Mouse (Mus musculus) skeletal muscle tissue, adult 2 months (tissue): ENCODE data around the gene Lst1.
"Not testable (repeated sequence)": the region's sequence is repeated elsewhere in the genome, so short reads cannot be mapped to it uniquely, and the experiment has no call there.

Source experiments
- DNase-seq: peaks from one replicate; pipeline ENCODE4 v3.0.0-alpha.2; 2012; ENCODE audit warnings: low read depth, low spot score

Gene Lst1

DNA sequence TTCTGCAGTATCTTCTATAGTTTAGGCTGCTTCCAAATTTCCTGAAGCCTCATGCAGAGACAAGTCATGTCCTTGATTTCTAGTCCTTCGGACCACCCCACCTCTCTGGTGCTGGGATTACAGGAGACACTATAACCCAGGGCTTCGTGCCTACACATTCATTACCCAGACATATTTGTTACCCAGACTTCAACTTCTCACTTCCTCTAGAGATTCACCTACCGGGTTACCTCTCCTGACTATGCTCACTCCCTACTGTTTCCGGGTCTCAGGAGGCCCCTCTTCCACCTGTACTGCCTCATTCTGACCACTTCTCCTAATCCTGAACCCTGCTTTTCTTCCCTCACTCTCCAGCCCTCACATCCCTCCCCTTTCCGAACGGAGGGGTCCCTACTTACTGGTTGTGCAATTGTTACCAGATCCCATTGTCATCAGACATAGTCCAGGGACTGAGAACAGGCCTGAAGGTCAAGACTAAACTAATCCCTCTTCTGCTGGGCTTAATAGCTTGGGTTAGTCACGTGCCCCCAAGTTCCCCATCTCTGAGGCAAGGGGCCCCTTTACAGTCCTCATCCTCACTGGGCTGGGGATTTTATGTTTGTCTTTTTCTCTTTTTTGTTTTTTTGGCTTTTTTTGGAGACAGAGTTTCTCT lies at the start of gene Lst1:
Gene Lst1 (minus strand): TSS at position 481 of the 652 bp plus-strand sequence.
- no peak for DNase-seq

DNA sequence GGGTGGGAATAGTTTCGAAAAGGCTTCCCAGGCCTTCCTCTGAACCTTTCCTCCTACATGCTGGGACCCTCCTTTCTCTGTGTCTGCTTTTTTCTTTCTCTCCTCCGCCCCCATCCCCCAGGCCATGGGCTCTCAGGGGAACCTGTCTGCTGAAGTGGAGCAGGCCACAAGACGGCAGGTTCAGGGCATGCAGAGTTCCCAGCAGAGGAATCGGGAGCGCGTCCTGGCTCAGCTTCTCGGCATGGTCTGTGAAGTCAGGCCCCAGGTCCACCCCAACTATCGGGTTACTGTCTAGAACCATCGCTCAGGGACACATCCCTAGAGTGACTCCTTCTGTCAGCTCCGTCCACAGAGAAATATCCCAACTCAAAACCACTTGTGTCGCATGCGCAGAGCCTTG lies 49.3 kb upstream of the Lst1 start:
- DNase-seq: no peak

- no peak for DNase-seq
These were observed 48.8 kb upstream of the Lst1 start for GRCm38 (mm10) chr17:35236996-35237395.

DNA sequence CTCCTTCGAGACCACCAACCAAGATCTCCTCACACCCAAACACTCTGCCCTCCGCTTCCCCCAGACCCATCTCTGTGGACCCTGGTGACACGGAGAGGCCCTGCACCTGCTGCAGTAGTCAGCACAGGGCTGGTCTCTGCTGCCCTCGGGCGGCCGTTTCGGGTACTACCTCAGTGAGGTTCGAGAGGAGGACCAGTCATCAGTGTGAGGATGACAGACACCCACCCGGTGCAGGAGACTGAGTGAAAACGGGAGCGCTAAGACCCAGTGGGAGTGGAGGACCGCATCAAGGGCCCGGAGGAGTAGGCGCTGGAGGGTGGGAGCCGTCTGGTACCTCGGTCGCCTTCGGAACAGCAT lies 48.1 kb upstream of the Lst1 start:
- peak; percentile 84 for DNase-seq

DNA sequence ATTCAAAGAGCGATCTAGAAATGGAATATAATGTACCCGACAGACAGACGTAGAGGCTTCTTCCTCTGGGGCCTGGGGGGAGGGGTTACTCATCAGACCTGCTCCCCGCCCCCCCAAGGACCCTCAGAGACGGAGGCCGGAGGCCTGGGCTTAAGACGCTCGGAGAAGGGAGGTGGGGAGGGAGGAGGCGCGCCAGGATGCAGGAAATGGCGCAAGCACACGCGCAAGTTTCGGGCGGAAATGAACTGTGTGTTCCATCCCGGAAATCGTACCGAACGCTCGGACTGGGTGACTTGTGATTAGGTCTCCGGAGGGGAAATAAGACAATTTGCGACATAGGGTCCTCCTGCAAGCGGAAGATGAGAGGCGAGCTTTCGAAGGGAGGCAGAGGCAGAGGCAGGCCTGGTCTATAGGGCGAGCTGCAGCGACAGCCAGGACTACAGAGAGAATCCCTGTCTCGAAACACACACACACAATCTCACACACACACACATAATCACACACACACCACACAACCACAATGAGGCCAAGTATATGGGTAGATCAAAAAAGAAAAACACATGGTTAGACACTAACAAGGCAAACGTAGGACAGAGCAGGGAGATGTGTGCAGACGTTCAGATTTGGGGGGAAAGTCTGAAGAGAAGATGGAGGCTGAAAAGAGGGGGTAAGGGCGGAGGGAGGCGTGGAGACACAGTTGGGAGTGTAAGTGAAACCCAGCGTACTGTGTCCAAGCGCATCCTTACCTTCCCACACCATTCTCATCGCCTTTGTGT lies 47.6 kb upstream of the Lst1 start, which contains the start of gene Nfkbil1:
Gene Nfkbil1 (minus strand): TSS at position 179 of the 776 bp plus-strand sequence.
- DNase-seq: peak; percentile 92

DNA sequence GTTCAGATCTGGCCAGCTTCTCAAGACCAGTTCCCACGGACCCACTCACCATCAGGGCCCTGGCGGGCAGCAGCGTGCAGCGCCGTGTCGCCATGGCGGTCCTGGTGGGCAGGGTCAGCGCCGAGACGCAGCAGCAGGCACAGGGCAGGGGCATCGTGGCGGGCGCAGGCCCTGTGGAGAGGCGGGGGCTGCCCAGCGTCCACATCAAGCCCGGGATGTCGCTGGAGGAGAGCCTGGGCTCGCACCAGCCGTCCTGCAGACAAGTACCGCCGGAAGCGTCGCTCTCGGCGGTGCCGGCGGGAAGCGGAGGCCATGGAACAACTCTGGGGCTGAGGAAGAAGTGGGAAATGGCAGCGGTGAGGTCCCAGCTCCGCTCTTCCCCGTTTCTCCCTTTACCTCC lies 46.7 kb upstream of the Lst1 start:
- no peak for DNase-seq

- not testable (repeated sequence) for DNase-seq
These were observed 45.9 kb upstream of the Lst1 start for GRCm38 (mm10) chr17:35234090-35234489.

DNA sequence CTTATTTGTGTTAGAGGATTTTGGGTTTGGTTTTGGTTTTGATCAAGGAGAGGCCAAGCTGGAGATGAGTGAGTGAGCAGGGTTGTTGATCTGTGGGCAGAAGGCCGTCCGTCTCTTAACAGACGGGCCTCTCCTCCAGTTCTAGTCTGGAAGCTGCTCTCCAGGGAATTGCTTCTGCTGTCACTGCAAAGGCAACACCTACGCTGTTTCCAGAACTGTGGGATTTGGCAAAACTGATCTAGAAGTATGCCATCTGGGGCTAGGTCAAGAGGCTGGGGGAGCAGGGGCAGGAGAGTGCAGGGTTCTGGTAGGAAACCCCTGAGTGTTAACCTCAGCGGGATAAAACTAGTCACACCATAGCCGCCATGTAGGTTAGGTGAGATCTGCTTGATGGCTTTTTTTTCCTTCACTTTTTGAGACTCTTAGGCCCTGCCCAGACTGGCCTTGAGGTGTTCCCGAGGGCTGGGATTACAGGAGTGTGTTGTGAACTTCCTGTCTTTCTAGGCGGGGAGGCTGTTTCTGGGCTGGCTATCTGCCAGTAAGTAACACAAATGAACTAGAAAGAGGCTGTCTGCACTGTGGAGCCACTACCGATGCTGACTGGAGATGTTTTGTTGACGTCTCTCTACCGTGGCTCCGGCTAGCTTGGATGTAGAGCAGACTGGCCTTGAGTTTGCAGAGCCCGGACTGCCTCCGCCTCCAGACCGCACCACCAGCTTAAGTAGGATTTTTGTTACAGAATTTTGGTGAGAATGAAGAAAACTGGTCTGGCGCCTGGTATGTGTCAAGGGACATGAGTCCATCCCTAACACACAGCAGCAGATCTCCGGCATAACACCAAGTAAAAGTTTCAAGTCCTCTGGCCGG lies 45.1 kb upstream of the Lst1 start, which contains the start of gene Atp6v1g2:
Gene Atp6v1g2 (plus strand): TSS at position 547 of the 867 bp plus-strand sequence.
- no peak for DNase-seq

DNA sequence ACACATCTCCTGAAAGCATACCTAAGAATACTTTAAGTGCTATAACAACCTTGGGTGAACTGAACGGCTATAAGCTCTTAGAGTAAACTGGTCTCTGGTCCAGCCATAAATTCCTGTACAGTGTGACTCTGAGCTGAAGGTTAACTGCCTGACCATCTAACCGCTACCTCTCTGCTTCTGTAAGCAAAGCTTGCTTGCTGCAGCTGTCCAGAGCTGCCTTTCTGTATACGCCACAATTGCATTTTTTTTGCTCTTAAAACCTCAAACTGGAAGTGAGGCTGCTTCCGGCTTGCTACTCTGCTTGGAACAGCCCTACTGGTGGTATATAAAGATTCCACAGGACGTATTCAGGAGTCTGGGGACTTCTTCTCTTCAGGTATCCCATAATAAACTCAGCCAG lies 44.4 kb upstream of the Lst1 start:
- no peak for DNase-seq

DNA sequence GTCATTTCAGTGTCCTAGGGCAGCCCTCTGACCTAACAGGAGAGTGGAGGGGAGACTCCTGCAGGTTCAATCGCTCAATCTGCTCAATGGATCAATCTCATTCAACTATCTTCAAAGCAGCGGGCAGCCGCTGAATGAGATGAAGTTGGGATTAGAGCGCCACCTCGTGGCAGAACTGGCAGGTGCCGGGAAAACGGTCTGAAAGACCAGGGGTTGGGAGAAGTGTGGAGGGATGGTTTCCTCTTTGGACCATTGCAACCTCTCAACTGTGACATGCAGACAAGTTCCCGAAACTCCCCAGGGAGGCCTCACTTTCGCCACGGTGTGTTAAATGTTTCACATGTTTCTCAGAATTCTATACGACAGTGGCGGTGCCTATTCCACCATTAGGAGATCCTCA lies 43.8 kb upstream of the Lst1 start:
- DNase-seq: no peak

- DNase-seq: no peak
These were observed 42.8 kb upstream of the Lst1 start for GRCm38 (mm10) chr17:35231022-35231421.

- no peak for DNase-seq
These were observed 38.4 kb upstream of the Lst1 start for GRCm38 (mm10) chr17:35226561-35227046.

GRCm38 (mm10) chr17:35225456-35225855 lies 37.2 kb upstream of the Lst1 start:
- no peak for DNase-seq

GRCm38 (mm10) chr17:35224641-35225040 lies 36.4 kb upstream of the Lst1 start:
- no peak for DNase-seq

GRCm38 (mm10) chr17:35222299-35222698 lies 34.1 kb upstream of the Lst1 start:
- no peak for DNase-seq

DNA sequence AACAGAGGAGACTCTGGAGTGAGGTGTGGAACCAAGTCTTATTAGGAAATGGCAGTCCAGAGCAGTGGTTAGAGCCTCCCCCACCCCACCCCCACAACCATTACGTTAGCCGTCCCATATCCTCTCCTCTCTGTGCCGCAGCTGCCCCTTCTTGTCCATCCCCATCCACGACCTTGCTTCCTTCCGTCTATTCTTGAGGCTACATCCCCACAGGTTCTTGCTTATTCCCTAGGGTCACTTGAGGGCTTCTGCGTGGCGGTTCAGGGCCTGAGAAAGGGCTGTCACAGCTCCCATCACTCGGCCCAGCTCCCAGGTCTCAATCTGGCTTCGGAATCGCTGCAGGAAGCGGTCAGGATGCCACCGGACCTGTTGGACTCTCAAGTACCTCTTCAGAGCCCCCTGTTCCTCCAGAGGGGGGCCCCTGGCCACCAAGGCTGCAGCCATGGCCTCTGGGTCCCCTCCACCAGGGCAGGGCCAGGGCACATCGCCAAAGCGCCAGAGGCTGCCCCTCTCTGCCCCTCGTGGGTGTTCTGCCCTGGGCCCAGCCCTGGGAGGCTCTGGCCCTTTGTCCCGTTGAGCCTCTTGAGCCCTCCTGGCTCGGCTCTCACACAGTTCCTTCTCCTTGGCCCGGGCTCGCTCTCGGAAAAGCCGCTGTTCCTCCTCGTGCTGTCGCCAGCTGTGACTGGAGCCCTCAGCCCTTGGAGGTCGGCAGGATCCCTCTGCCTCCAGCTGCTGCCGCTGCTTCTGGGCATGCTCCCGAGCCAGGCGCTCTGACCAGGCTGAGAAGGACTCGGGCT lies 32.1 kb upstream of the Lst1 start, which contains the start of gene Gm16181:
Gene Gm16181 (plus strand): TSS at position 679 of the 797 bp plus-strand sequence.
- no peak for DNase-seq

DNA sequence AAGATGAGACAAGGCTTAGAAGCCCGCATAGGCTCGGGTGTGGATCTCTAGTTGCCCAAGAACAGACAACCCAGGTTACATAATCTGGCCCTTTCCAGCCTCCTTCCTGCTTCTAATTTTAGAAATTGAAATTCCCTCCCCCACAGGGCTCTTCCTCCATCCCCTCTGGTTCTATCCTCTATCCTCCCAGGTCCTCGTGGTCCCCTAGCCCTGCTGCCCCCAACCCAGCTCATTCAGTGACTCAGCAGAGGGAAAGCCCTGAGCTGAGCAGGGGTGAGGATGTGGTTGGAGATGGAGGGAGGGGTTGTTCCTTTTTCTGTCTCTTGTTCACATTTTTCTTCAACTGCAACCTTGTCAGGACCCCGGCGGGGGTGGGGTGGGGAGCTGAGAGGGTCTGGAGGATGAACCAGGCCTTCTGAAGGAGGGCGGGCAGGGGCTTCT lies 31.4 kb upstream of the Lst1 start:
- no peak for DNase-seq

DNA sequence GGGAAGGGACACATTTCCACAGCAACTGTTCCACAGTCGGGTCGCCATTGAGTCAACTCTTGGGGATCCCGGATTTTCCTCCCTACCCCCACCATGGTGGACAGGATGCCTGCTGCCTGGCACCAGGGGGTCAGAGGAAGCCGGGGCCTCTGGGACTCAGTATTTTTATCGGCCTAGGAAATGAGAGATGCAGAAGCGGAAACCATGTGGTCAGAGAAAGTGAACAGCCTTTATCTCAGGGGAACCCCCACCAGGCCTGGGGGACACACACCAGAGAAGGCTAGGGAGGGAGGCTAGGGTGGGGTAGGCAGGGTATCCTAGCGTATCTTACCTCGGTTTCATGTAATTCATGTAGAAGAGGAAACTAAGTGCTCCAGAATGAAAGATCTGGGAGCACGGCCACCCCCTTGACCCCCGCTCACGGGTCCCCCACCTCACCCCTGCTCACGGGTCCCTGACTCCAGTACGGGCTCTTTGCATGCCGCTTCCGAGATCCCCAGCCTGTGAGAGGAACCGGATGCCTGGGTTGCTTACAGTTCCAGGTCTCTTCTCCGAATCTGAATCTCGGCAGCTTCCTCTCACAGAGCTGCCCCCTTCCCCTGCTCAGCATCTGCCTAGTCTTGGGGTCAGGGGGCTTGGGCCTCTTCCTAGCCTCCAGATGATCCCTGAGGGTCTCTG lies 30.4 kb upstream of the Lst1 start:
- no peak for DNase-seq

DNA sequence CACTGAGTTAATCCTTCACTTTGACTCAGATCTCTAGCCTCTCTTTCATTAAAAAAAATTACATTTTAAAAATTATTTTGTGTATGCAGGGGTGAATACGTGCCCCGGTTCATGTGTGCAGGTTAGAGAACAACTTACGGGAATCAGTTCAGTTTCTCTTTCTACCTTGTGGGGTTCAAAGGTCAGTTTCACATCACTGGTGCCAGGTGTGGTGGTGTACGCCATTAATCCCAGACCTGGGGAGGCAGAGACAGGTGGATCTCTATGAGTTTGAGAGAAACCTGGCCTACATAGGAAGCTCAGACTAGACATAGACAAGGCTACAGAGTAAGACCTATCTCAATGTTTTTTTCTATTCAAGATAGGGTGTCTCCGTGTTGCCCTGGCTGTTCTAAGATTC lies 24.8 kb upstream of the Lst1 start:
- no peak for DNase-seq

GRCm38 (mm10) chr17:35210593-35210992 lies 22.4 kb upstream of the Lst1 start:
- no peak for DNase-seq
